Mouse (Mus musculus) cortical plate, adult 2 months (tissue): Measurements from ENCODE around the gene Gstm1. TPM values are rescaled to one million over a fixed set of nuclear protein-coding genes. Genes with fewer than 3 reads are reported as not detected.
A peak's percentile ranks its signal among the peaks of the same experiment; 100 is the strongest.

ENCODE experiments used
- H3K27ac ChIP-seq: fragments of 200-500 bp; 2 replicates; pipeline ENCODE4 v1.5.1; 2012; ENCODE audit warnings: low read length, control low read depth, inconsistent platforms; ENCODE audit not compliant: insufficient read depth
- H3K4me1 ChIP-seq: fragments of 200-500 bp; 2 replicates; pipeline ENCODE4 v1.6.1; 2011; ENCODE audit warnings: low read length; ENCODE audit not compliant: control insufficient read depth, insufficient read depth
- H3K4me3 ChIP-seq: fragments of 200-500 bp; 2 replicates; pipeline ENCODE4 v1.5.1; 2011; ENCODE audit warnings: mild to moderate bottlenecking, low read length, control low read depth; ENCODE audit not compliant: insufficient read depth
- CTCF ChIP-seq: fragments of 200-500 bp; IDR thresholded peaks from 2 replicates; pipeline ENCODE4 v1.5.1; 2011; ENCODE audit warnings: mild to moderate bottlenecking, control low read depth, low read length; ENCODE audit not compliant: insufficient read depth; ENCODE audit errors: extremely low read depth
- POLR2A ChIP-seq: fragments of 200-500 bp; IDR thresholded peaks from 2 replicates; pipeline ENCODE4 v1.6.1; 2011; ENCODE audit warnings: mild to moderate bottlenecking, low read length, control low read depth; ENCODE audit not compliant: insufficient read depth; ENCODE audit errors: extremely low read depth
- polyA plus RNA-seq: library from polyadenylated mRNA; depleted of rRNA; stranded (reverse); fragments of >200 nt; gene quantifications from 2 replicates; pipeline ENCODE4 v1.2.3, GENCODE M21; 2012; rRNA removed

The Gstm1 gene
- polyA plus RNA-seq: 426 and 510 TPM in 2 replicates

GRCm38 (mm10) chr3:108017473-108018189, at the start of gene Gstm1:
TSS of gene Gstm1 (minus strand) at chr3:108017973.
- Histone ChIP-seq H3K27ac (peak within 1 kb of the TSS; percentile 12), H3K4me3 (peak within 1 kb of the TSS; percentile 40), H3K4me1 (peaks cover 6% of the 10 kb centered on the region)
- TF ChIP-seq POLR2A (peak; percentile 65), CTCF (peak; percentile 80)

GRCm38 (mm10) chr3:108067370-108067934, 49.7 kb upstream of the Gstm1 start:
- TF ChIP-seq POLR2A: no peak
- TF ChIP-seq CTCF: no peak

GRCm38 (mm10) chr3:108065551-108065950, 47.8 kb upstream of the Gstm1 start:
- no peak overlapping the region for H3K4me3 ChIP-seq
- H3K4me1 ChIP-seq: no peaks in the 10 kb centered on the region
- H3K27ac ChIP-seq: no peak overlapping the region
- no peak for TF ChIP-seq POLR2A
- no peak for TF ChIP-seq CTCF

More at GRCm38 (mm10) chr3:108067370-108067934, 49.7 kb upstream of the Gstm1 start:
- Histone ChIP-seq H3K4me1 (no peaks in the 10 kb centered on the region), H3K4me3 (no peak overlapping the region), H3K27ac (no peak overlapping the region)

- TF ChIP-seq POLR2A (no peak), CTCF (no peak)
Observed at GRCm38 (mm10) chr3:108064672-108065071, 46.9 kb upstream of the Gstm1 start.

GRCm38 (mm10) chr3:108062648-108063047, 44.9 kb upstream of the Gstm1 start:
- Histone ChIP-seq H3K27ac (no peak overlapping the region), H3K4me1 (no peaks in the 10 kb centered on the region), H3K4me3 (no peak overlapping the region)
- TF ChIP-seq CTCF (no peak), POLR2A (no peak)

More at GRCm38 (mm10) chr3:108064672-108065071, 46.9 kb upstream of the Gstm1 start:
- Histone ChIP-seq H3K4me3 (no peak overlapping the region), H3K4me1 (no peaks in the 10 kb centered on the region), H3K27ac (no peak overlapping the region)

- Histone ChIP-seq H3K27ac (no peak overlapping the region), H3K4me3 (no peak overlapping the region), H3K4me1 (no peaks in the 10 kb centered on the region)
- TF ChIP-seq CTCF: peak; percentile 38; the same call in 1 of the 2 replicates
- no peak for TF ChIP-seq POLR2A
Observed at GRCm38 (mm10) chr3:108061420-108061819, 43.6 kb upstream of the Gstm1 start.

GRCm38 (mm10) chr3:108050493-108050892, 32.7 kb upstream of the Gstm1 start:
- Histone ChIP-seq H3K4me3 (no peak overlapping the region), H3K4me1 (no peaks in the 10 kb centered on the region), H3K27ac (no peak overlapping the region)
- TF ChIP-seq POLR2A (no peak), CTCF (no peak)

- H3K4me3 ChIP-seq: no peak overlapping the region
- TF ChIP-seq CTCF: no peak
- TF ChIP-seq POLR2A: no peak
- no peaks in the 10 kb centered on the region for H3K4me1 ChIP-seq
- H3K27ac ChIP-seq: no peak overlapping the region
Observed at GRCm38 (mm10) chr3:108048306-108048705, 30.5 kb upstream of the Gstm1 start.

GRCm38 (mm10) chr3:108046944-108047655, 29.3 kb upstream of the Gstm1 start:
- Histone ChIP-seq H3K4me1 (no peaks in the 10 kb centered on the region), H3K4me3 (no peak overlapping the region)

More at GRCm38 (mm10) chr3:108046944-108047655, 29.3 kb upstream of the Gstm1 start:
- no peak overlapping the region for H3K27ac ChIP-seq
- TF ChIP-seq POLR2A (no peak), CTCF (no peak)
